Mouse (Mus musculus) G1E-ER4 (cell line): ENCODE measurements around the gene Olfr1389. TPM values are rescaled to one million over a fixed set of nuclear protein-coding genes. Genes with fewer than 3 reads are reported as not detected.
"Not testable (repeated sequence)": the region's sequence is repeated elsewhere in the genome, so short reads cannot be mapped to it uniquely, and the experiment has no call there.

Experiments used
- GATA1 ChIP-seq: IDR thresholded peaks from one replicate; pipeline ENCODE4 v1.8.0; 2012; ENCODE audit warnings: low read length, inconsistent platforms
- polyA plus RNA-seq: library from polyadenylated mRNA; stranded (reverse); fragments of >175 nt; gene quantifications from 2 replicates; pipeline ENCODE4 v1.2.3, GENCODE M21; 2012

Gene Olfr1389
- not detected in 2 replicates for polyA plus RNA-seq

DNA sequence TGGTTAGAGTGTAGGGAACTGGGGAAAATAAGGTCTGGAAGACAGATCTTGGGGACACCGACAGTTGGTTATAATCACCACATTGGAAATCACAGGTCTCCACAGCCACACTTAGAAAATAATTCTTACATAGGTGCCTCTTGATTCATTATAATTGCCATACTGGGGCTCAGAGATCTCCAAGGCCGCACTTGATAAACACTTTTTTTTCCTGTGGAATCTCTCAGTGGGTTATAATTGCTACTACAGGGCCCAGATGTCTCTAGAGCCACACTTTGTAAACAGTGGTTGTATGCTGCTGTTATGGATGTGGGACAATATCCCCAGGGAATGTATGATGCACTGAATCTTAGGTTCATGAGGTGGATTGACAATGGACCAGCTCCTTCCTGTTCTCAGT is at the start of gene Olfr1389:
Gene Olfr1389 (plus strand): TSS at position 301 of the 400 bp plus-strand sequence.
- TF ChIP-seq GATA1, result no peak

- no peak for TF ChIP-seq GATA1
Observed at GRCm38 (mm10) chr11:49383133-49383532, 39.7 kb upstream of the Olfr1389 start.

DNA sequence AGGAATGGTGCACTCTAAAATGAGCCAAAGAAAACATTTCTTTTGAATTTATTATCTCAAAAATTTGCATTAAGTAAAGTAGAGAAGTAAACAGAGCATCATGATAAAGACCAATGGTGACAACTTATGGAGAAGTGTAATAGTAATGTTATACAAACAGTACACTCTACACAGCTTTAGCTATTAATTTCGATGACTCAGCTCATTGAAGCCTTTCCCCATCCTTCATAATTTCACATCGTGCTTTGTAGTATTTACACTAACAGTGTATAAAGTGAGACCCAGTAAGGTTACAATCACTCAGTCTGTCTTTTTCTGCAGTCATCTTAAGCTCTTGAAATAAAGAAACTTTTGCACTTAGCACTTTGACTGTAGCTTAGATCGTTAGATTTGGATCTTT is 16.1 kb upstream of the Olfr1389 start:
- no peak for TF ChIP-seq GATA1

- TF ChIP-seq GATA1, result no peak
Observed at GRCm38 (mm10) chr11:49410540-49410939, 12.3 kb upstream of the Olfr1389 start.

DNA sequence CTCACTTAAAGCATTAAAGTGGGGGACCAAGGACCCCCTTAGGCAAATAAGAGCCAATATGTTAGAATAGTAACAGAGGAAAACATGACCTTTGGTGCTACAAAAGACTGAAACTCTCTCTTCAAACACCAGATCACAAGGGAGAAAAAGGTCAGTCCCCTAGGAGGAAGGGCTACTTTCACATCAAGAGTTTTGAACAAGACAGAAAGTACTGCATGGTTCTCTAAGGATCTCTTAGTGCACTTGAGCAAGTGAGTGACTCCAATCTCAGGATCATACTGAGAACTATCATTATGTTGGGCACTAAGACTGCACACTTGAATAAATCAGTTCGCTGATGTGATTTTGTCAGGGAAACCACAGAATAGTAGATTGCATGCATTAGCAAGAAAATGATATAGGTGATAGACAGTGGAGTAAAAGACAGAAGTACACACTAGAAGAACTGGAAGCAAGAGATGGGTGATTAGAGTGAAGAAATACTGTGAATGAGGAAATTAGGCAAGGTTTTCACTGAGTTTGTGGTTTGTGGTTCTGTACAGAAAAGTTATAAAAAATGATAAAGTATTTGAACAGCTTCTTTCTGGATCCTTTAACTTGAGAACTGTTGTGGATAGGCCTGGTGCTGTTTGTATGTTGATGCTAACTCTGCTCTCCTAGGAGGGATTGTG is 2.5 kb downstream of the Olfr1389 start:
- TF ChIP-seq GATA1, result no peak

GRCm38 (mm10) chr11:49429641-49430040 is 6.8 kb downstream of the Olfr1389 start:
- TF ChIP-seq GATA1, result no peak

GRCm38 (mm10) chr11:49436411-49436810 is 13.5 kb downstream of the Olfr1389 start, which contains the start of gene Olfr1388:
Gene Olfr1388 (plus strand): TSS chr11:49436624.
- TF ChIP-seq GATA1, result no peak

- TF ChIP-seq GATA1, result no peak
Observed at GRCm38 (mm10) chr11:49455043-49455442, 32.2 kb downstream of the Olfr1389 start, which contains the start of gene Olfr1387. Gene Olfr1387 (plus strand): TSS chr11:49455343.

- not testable (repeated sequence) for TF ChIP-seq GATA1
Observed at GRCm38 (mm10) chr11:49464746-49465145, 41.9 kb downstream of the Olfr1389 start, which contains the start of gene Olfr1386. Gene Olfr1386 (plus strand): TSS chr11:49465046.

Other genes with a start within 250 kb of the Olfr1389 start
- gene Btnl9, start 235.9 kb upstream of the Olfr1389 start, polyA plus RNA-seq, result not detected in 2 replicates
- gene Zfp62, start 219.8 kb upstream of the Olfr1389 start, polyA plus RNA-seq, result 6.1 and 8.3 TPM in 2 replicates
- gene Mgat1, start 178.9 kb upstream of the Olfr1389 start, polyA plus RNA-seq, result 44.7 and 51.8 TPM in 2 replicates
- not detected in 2 replicates for gene Olfr1393, start 144.8 kb upstream of the Olfr1389 start, polyA plus RNA-seq
- gene Olfr1392, start 137.8 kb upstream of the Olfr1389 start, polyA plus RNA-seq, result not detected in 2 replicates
- gene Olfr10, start 118.3 kb upstream of the Olfr1389 start, polyA plus RNA-seq, result not detected in 2 replicates
- not detected in 2 replicates for gene Olfr1391, start 100.3 kb upstream of the Olfr1389 start, polyA plus RNA-seq
- gene Olfr1390, start 87.9 kb upstream of the Olfr1389 start, polyA plus RNA-seq, result not detected in 2 replicates
- 0.03 TPM in 1 of 2 replicates, not detected in the other for gene Olfr1388, start 13.6 kb downstream of the Olfr1389 start, polyA plus RNA-seq
- not detected in 2 replicates for gene Olfr1387, start 32.3 kb downstream of the Olfr1389 start, polyA plus RNA-seq
- not detected in 2 replicates for gene Olfr1386, start 42.0 kb downstream of the Olfr1389 start, polyA plus RNA-seq
- not detected in 2 replicates for gene Olfr1385, start 66.0 kb downstream of the Olfr1389 start, polyA plus RNA-seq
- gene Olfr1384, start 83.7 kb downstream of the Olfr1389 start, polyA plus RNA-seq, result not detected in 2 replicates
- not detected in 2 replicates for gene Olfr1383, start 96.6 kb downstream of the Olfr1389 start, polyA plus RNA-seq
- not detected in 2 replicates for gene Olfr1382, start 105.2 kb downstream of the Olfr1389 start, polyA plus RNA-seq
- not detected in 2 replicates for gene Olfr1381, start 120.4 kb downstream of the Olfr1389 start, polyA plus RNA-seq
- not detected in 2 replicates for gene Olfr1380, start 133.8 kb downstream of the Olfr1389 start, polyA plus RNA-seq
- 0.03 TPM in 1 of 2 replicates, not detected in the other for gene Flt4, start 186.2 kb downstream of the Olfr1389 start, polyA plus RNA-seq
- not detected in 2 replicates for gene Scgb3a1, start 240.5 kb downstream of the Olfr1389 start, polyA plus RNA-seq